Mouse (Mus musculus): Measurements from ENCODE around the gene Trib3. TPM values are rescaled to one million over a fixed set of nuclear protein-coding genes. Genes with fewer than 3 reads are reported as not detected.

Gene Trib3
- polyA plus RNA-seq, 1 experiment from 2014 or later, result 1.7 TPM

GRCm38 (mm10) chr2:152357254-152357653 is 13.4 kb upstream of the Trib3 start:
- Histone ChIP-seq H3K36me3 (ENCODE audit: control insufficient read depth, insufficient read depth, low read length) (no peaks in the 10 kb centered on the region), H3K4me1 (replicated peaks; ENCODE audit: control insufficient read depth, insufficient read depth, low read length) (no peaks in the 10 kb centered on the region), H3K9ac (ENCODE audit: low read depth, low read length) (no peak overlapping the region), H3K9me3 (ENCODE audit: control insufficient read depth, low read length) (no peaks in the 10 kb centered on the region), H3K27ac (ENCODE audit: low read depth, low read length) (no peak overlapping the region), H3K27me3 (ENCODE audit: control insufficient read depth, insufficient read depth, low read length) (no peaks in the 10 kb centered on the region), H3K4me2 (replicated peaks; ENCODE audit: low read depth, low read length) (no peak overlapping the region), H3K4me3 (ENCODE audit: low read depth, low read length) (no peak overlapping the region)
- 89% methylated on average over 3 of the region's 3 CpGs for WGBS
- no peak for ATAC-seq (ENCODE audit: low FRiP score)
- DNase-seq (ENCODE audit: low spot score), result no peak

GRCm38 (mm10) chr2:152349842-152350540 is 6.2 kb upstream of the Trib3 start:
- ATAC-seq (ENCODE audit: low FRiP score) (no peak), DNase-seq (ENCODE audit: low spot score) (no peak)
- no peak overlapping the region for H3K4me2 ChIP-seq (replicated peaks; ENCODE audit: low read depth, low read length)
- H3K4me1 ChIP-seq (replicated peaks; ENCODE audit: control insufficient read depth, insufficient read depth, low read length), result no peaks in the 10 kb centered on the region
- no peak overlapping the region for H3K9ac ChIP-seq (ENCODE audit: low read depth, low read length)
- H3K27me3 ChIP-seq (ENCODE audit: control insufficient read depth, insufficient read depth, low read length), result no peaks in the 10 kb centered on the region
- H3K36me3 ChIP-seq (ENCODE audit: control insufficient read depth, insufficient read depth, low read length), result no peaks in the 10 kb centered on the region
- no peak overlapping the region for H3K27ac ChIP-seq (ENCODE audit: low read depth, low read length)
- no peak overlapping the region for H3K4me3 ChIP-seq (ENCODE audit: low read depth, low read length)
- WGBS, result 89% methylated on average over 7 of the region's 8 CpGs
- no peaks in the 10 kb centered on the region for H3K9me3 ChIP-seq (ENCODE audit: control insufficient read depth, low read length)

DNA sequence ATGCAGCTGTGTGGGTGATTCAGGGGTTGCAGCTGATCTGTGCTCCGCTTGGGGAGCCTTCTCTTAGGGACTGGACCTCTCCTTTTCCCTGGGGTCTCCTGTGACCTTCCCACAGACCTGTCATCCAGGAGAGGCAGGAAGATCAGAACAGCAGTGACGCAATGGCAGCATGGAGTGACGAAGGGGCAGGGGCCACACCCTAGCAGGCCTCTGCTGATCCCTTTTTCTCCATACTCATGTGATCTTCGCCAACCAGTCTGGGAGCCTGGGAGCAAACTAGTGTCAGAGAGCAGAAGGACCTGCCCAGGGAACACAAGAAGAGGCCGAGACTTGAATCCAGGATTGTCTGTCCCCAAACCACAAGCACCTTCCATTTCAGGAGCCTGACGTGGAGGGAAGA is 5.4 kb upstream of the Trib3 start:
- no peak for ATAC-seq (ENCODE audit: low FRiP score)

DNA sequence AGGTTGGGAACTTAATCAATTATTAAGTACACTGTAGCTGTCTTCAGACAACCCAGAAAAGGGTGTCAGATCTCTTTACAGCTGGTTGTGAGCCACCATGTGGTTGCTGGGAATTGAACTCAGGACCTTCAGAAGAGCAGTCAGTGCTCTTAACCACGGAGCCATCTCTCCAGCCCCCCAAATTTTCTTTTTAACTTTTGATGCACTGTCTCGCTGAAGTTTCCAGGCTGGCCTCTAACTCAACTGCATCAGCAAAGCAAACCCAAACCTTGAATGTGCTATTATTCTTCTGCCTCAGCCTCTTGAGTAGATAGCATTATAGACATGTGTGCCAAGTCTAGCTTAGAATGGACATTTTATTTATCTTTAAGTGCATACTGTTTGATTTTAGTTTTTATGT is 3.9 kb upstream of the Trib3 start:
- no peaks in the 10 kb centered on the region for H3K36me3 ChIP-seq (ENCODE audit: control insufficient read depth, insufficient read depth, low read length)
- no peak overlapping the region for H3K4me3 ChIP-seq (ENCODE audit: low read depth, low read length)
- DNase-seq (ENCODE audit: low spot score), result no peak
- WGBS, result 80% methylated on average over 2 of the region's 2 CpGs
- H3K9me3 ChIP-seq (ENCODE audit: control insufficient read depth, low read length), result no peaks in the 10 kb centered on the region
- ATAC-seq (ENCODE audit: low FRiP score), result no peak
- peaks cover 7% of the 10 kb centered on the region; the same call in 1 of the 2 replicates for H3K27me3 ChIP-seq (ENCODE audit: control insufficient read depth, insufficient read depth, low read length)
- no peak overlapping the region for H3K27ac ChIP-seq (ENCODE audit: low read depth, low read length)
- H3K4me1 ChIP-seq (replicated peaks; ENCODE audit: control insufficient read depth, insufficient read depth, low read length), result peaks cover 4% of the 10 kb centered on the region; the same call in 1 of the 2 replicates
- H3K4me2 ChIP-seq (replicated peaks; ENCODE audit: low read depth, low read length), result no peak overlapping the region
- no peak overlapping the region for H3K9ac ChIP-seq (ENCODE audit: low read depth, low read length)

More for the DNA sequence above, 5.4 kb upstream of the Trib3 start:
- Histone ChIP-seq H3K4me1 (replicated peaks; ENCODE audit: control insufficient read depth, insufficient read depth, low read length) (peaks cover 3% of the 10 kb centered on the region; the same call in 1 of the 2 replicates), H3K9ac (ENCODE audit: low read depth, low read length) (no peak overlapping the region), H3K4me3 (ENCODE audit: low read depth, low read length) (no peak overlapping the region), H3K27me3 (ENCODE audit: control insufficient read depth, insufficient read depth, low read length) (peaks cover 5% of the 10 kb centered on the region; the same call in 1 of the 2 replicates), H3K9me3 (ENCODE audit: control insufficient read depth, low read length) (no peaks in the 10 kb centered on the region), H3K36me3 (ENCODE audit: control insufficient read depth, insufficient read depth, low read length) (no peaks in the 10 kb centered on the region), H3K4me2 (replicated peaks; ENCODE audit: low read depth, low read length) (no peak overlapping the region), H3K27ac (ENCODE audit: low read depth, low read length) (no peak overlapping the region)
- DNase-seq (ENCODE audit: low spot score), result no peak
- WGBS, result 87% methylated on average over 6 of the region's 6 CpGs

GRCm38 (mm10) chr2:152346776-152347465 is 3.1 kb upstream of the Trib3 start:
- H3K9ac ChIP-seq (ENCODE audit: low read depth, low read length), result no peak overlapping the region
- peaks cover 7% of the 10 kb centered on the region; the same call in 1 of the 2 replicates for H3K27me3 ChIP-seq (ENCODE audit: control insufficient read depth, insufficient read depth, low read length)
- H3K4me2 ChIP-seq (replicated peaks; ENCODE audit: low read depth, low read length), result no peak overlapping the region
- no peak overlapping the region for H3K27ac ChIP-seq (ENCODE audit: low read depth, low read length)
- WGBS, result 46% methylated on average over 9 of the region's 9 CpGs
- DNase-seq (ENCODE audit: low spot score) (no peak), ATAC-seq (ENCODE audit: low FRiP score) (no peak)
- H3K4me3 ChIP-seq (ENCODE audit: low read depth, low read length), result no peak overlapping the region
- H3K4me1 ChIP-seq (replicated peaks; ENCODE audit: control insufficient read depth, insufficient read depth, low read length), result peaks cover 4% of the 10 kb centered on the region; the same call in 1 of the 2 replicates
- no peaks in the 10 kb centered on the region for H3K9me3 ChIP-seq (ENCODE audit: control insufficient read depth, low read length)
- H3K36me3 ChIP-seq (ENCODE audit: control insufficient read depth, insufficient read depth, low read length), result no peaks in the 10 kb centered on the region

DNA sequence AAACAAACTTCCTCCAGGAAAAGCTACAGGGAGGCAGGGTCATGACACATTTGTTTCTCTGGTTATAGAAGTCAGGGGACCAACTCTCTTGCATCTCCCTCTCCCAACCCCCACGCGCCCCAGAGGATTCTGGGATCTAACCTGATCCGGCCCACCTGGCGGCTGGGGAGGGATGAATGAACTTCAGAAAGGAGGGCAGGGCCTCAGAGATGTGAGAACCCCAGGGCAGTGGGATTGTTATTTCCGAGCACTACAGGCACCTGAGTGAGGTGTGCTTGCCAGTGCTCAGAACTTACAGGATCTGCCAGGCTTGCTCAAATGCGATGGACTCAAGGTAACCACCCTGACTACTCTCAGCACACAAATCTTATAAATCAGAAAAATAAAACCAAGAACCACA is 1.6 kb upstream of the Trib3 start:
- H3K36me3 ChIP-seq (ENCODE audit: control insufficient read depth, insufficient read depth, low read length), result no peaks in the 10 kb centered on the region
- 67% methylated on average over 6 of the region's 6 CpGs for WGBS
- H3K4me2 ChIP-seq (replicated peaks; ENCODE audit: low read depth, low read length), result no peak overlapping the region
- H3K9me3 ChIP-seq (ENCODE audit: control insufficient read depth, low read length), result no peaks in the 10 kb centered on the region
- H3K9ac ChIP-seq (ENCODE audit: low read depth, low read length), result no peak overlapping the region
- no peak overlapping the region for H3K4me3 ChIP-seq (ENCODE audit: low read depth, low read length)
- no peak overlapping the region for H3K27ac ChIP-seq (ENCODE audit: low read depth, low read length)
- H3K4me1 ChIP-seq (replicated peaks; ENCODE audit: control insufficient read depth, insufficient read depth, low read length), result peaks cover 4% of the 10 kb centered on the region; the same call in 1 of the 2 replicates
- no peak for ATAC-seq (ENCODE audit: low FRiP score)
- no peak for DNase-seq (ENCODE audit: low spot score)
- peaks cover 7% of the 10 kb centered on the region; the same call in 1 of the 2 replicates for H3K27me3 ChIP-seq (ENCODE audit: control insufficient read depth, insufficient read depth, low read length)

DNA sequence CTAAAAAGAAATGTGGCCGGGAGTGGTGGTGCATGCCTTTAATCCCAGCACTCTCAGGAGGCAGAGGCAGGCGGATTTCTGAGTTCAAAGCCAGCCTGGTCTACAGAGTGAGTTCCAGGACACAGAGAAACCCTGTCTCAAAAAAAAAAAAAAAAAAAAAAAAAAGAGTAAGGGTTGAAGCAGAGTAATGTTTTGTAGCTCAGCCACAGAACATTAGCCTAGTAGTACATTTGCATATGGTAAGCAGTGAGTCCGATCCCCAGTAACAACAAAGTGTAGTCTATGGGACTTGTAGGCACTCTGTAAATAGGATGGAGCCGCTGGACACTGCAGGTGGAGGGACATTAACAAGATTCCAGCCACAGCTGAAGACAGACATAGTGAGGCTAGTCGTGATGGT is 1.1 kb upstream of the Trib3 start:
- no peak overlapping the region for H3K9ac ChIP-seq (ENCODE audit: low read depth, low read length)
- DNase-seq (ENCODE audit: low spot score), result no peak

GRCm38 (mm10) chr2:152344361-152344760 is 529 bp upstream of the Trib3 start:
- Histone ChIP-seq H3K4me1 (replicated peaks; ENCODE audit: control insufficient read depth, insufficient read depth, low read length) (peaks cover 4% of the 10 kb centered on the region; the same call in 1 of the 2 replicates), H3K27me3 (ENCODE audit: control insufficient read depth, insufficient read depth, low read length) (peaks cover 7% of the 10 kb centered on the region; the same call in 1 of the 2 replicates), H3K9me3 (ENCODE audit: control insufficient read depth, low read length) (no peaks in the 10 kb centered on the region), H3K9ac (ENCODE audit: low read depth, low read length) (peak overlapping the region; percentile 56; the same call in 1 of the 2 replicates), H3K4me3 (ENCODE audit: low read depth, low read length) (peak overlapping the region; percentile 49), H3K4me2 (replicated peaks; ENCODE audit: low read depth, low read length) (peak overlapping the region; percentile 77), H3K36me3 (ENCODE audit: control insufficient read depth, insufficient read depth, low read length) (no peaks in the 10 kb centered on the region), H3K27ac (ENCODE audit: low read depth, low read length) (no peak overlapping the region)
- WGBS, result 13% methylated on average over 10 of the region's 10 CpGs
- DNase-seq (ENCODE audit: low spot score), result peak; percentile 31
- ATAC-seq (ENCODE audit: low FRiP score), result peak; percentile 25; the same call in 1 of the 2 replicates

More for the DNA sequence above, 1.1 kb upstream of the Trib3 start:
- Histone ChIP-seq H3K9me3 (ENCODE audit: control insufficient read depth, low read length) (no peaks in the 10 kb centered on the region), H3K4me3 (ENCODE audit: low read depth, low read length) (no peak overlapping the region), H3K4me1 (replicated peaks; ENCODE audit: control insufficient read depth, insufficient read depth, low read length) (peaks cover 4% of the 10 kb centered on the region; the same call in 1 of the 2 replicates), H3K4me2 (replicated peaks; ENCODE audit: low read depth, low read length) (no peak overlapping the region), H3K27me3 (ENCODE audit: control insufficient read depth, insufficient read depth, low read length) (peaks cover 7% of the 10 kb centered on the region; the same call in 1 of the 2 replicates), H3K27ac (ENCODE audit: low read depth, low read length) (no peak overlapping the region), H3K36me3 (ENCODE audit: control insufficient read depth, insufficient read depth, low read length) (no peaks in the 10 kb centered on the region)
- 61% methylated on average over 5 of the region's 5 CpGs for WGBS
- ATAC-seq (ENCODE audit: low FRiP score), result no peak

All from hindbrain, embryonic 11.5 days (tissue).